Mouse (Mus musculus): ENCODE measurements around the gene Wdr90.
"Not testable (repeated sequence)": the region's sequence is repeated elsewhere in the genome, so short reads cannot be mapped to it uniquely, and the experiment has no call there.

Wdr90 gene

GRCm38 (mm10) chr17:25877741-25878610 lies 16.7 kb upstream of the Wdr90 start:
- DNase-seq (ENCODE audit: low read depth, low spot score) = no peak

DNA sequence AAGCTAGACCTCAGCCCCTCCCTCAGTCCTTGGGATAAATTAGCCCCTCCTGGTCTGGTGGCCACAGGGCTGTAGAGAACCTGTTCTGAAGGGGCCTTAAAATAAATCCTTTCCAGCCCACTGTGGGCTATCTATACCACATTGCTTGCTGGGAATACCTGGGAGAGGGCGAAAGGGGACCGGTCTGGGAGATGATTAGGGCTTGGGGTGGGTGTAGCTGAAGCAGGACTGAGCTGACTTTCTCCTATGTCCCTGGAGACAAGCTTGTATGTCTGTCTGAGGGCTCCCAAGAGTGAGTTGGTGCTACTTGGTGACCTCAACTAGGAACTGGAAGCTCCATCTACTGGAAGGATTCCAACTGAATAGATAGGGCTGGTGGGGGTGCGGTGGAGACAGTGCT lies 15.7 kb upstream of the Wdr90 start:
- DNase-seq (ENCODE audit: low read depth, low spot score) = no peak

DNA sequence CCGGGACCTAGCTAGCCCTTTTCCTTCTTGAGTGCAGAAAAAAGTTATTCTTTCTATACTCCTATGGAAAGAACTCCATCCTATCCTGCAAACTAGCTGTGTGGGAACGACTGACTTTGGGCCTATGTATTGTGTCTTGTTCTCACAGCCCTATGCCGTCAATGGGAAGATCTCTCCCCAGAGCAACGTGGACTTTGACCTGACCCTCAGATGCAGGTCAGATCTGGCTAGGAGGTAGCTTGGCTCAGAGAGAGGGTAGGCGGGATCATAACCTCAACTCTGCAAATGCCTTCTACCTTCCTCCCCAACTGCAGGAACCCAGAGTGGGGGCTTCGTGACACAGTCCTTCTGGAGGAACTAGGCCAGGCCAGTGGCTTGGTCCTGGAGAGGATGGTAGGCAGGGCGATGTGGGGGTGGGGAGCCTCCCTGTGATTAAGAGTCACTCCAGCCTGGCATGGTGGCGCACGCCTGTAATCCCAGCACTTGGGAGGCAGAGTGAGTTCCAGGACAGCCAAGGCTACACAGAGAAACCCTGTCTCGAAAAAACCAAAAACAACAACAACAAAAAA lies 15.1 kb upstream of the Wdr90 start:
- DNase-seq (ENCODE audit: low read depth, low spot score) = no peak

GRCm38 (mm10) chr17:25875171-25876136 lies 14.2 kb upstream of the Wdr90 start:
- DNase-seq (ENCODE audit: low read depth, low spot score) = peak; percentile 85

DNA sequence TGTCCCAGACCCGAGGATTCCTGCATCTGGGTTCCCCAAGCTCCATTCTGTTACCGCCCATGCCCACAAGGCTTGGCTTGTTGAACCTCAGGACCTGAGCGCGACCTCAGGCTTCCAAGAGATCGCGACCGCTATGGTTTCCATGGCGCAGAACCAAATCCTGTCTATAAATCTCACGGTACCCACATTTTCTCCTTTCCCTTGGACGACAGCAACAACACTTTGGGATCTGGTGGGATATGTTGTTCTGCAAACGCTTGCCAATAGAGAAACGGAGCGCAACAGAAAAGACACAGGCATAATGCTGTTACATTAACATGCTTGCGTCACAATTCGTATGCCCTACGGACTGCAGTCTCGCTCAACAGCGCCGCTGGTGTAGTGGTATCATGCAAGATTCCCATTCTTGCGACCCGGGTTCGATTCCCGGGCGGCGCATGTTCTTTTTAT lies 13.4 kb upstream of the Wdr90 start, which contains the start of gene Mettl26:
Gene Mettl26 (plus strand): TSS at position 354 of the 450 bp plus-strand sequence.
- peak; percentile 94 for DNase-seq (ENCODE audit: low read depth, low spot score)

DNA sequence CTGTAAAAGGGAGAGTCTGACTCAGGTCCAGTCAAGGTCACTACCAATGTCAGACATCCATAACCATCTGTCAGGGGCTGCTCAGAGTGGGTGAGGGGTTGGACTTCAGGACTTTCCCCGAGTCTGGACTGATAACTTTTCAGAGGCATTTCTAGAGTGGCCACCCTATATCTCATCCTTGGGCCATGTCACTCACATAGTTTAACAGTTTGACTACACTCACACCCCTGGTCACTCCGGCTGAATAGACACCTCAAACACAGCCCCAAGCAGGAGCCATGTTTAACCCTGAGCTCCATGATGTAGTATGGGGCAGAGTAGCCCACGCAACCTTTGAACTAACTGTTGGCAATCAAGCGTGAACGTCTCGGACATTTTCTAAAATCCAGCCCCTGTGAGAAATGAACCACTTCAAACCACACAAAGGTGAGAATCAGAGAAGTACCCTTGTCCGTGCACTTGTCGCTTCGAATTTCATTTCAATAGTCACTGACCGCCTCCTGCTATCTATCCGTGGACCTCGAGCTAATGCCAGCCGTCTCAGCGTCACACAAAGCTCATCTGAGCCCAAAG lies 12.9 kb upstream of the Wdr90 start:
- no peak for DNase-seq (ENCODE audit: low read depth, low spot score)

DNA sequence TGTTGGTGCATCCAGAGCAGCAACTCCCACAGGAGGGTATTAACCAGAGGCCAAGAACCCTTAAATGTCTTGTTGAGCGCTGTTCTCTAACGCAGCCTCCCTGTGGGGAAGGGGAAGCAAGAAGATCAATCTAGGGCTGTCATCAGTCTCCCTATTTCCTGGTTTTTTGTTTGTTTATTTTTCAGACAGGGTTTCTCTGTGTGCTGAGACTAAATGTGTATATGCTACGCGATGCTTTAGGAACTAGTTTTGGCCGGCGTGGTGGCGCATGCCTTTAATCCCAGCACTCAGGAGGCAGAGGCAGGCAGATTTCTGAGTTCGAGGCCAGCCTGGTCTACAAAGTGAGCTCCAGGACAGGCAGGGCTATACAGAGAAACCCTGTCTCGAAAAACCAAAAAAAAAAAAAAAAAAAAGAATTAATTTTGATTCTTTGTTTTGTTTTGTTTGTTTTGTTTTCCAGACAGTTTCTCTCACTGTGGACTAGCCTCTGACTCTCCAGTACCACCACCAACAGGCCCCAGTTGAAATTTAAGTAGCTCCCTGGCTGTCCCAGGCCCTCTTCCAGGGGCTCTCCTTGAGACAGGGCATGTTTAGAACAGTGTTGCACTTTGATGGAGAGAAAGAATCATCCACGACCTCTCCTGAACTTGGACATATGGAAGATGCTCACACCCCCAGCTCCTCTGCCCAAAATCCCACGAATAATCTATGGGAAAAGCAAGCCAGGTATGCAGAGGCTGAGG lies 12.3 kb upstream of the Wdr90 start:
- DNase-seq (ENCODE audit: low read depth, low spot score) = no peak

DNA sequence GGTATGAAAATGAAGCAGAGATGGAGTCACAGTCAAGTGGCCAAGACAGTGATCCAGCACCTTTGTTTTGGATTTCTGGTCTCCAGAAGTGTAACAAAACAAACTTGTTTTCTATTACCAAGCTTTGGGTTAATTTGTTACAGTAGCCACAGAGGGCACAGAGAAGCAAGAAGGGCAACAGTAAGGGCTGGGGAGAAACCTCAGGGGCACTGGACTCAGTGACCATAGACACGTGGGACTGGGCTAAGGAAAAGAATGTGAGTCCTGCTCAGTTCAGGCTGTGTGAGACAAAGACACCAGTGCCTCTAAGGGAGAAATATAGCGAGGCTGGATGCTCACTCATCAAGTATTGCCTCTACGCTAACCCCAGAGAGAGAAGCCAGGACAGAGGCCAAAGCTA lies 11.4 kb upstream of the Wdr90 start:
- no peak for DNase-seq (ENCODE audit: low read depth, low spot score)

DNA sequence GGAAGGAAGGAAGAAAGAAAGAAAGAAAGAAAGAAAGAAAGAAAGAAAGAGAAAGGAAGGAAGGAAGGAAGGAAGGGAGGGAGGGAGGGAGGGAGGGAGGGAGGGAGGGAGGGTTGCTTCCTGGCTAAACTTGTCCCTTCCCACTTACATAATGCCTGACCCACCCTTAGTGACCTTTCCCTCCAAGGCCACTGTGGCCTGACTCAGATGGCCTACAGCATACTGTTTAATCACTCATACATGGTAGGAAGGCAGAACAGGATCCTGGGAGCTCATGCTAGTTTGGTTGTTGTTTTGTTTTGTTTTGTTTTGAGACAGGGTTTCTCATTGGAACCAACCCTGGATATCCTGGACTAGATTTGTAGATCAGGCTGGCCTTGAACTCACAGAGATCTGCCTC lies 10.3 kb upstream of the Wdr90 start:
- not testable (repeated sequence) for DNase-seq (ENCODE audit: low read depth, low spot score)

- DNase-seq (ENCODE audit: low read depth, low spot score) = no peak
Measured at GRCm38 (mm10) chr17:25869954-25870353, 8.7 kb upstream of the Wdr90 start.

GRCm38 (mm10) chr17:25869498-25869897 lies 8.2 kb upstream of the Wdr90 start:
- DNase-seq (ENCODE audit: low read depth, low spot score) = no peak

- peak; percentile 66 for DNase-seq (ENCODE audit: low read depth, low spot score)
Measured at GRCm38 (mm10) chr17:25868601-25869191, 7.4 kb upstream of the Wdr90 start, which contains the start of gene Mcrip2. TSS of gene Mcrip2 (minus strand) at chr17:25868764.

- DNase-seq (ENCODE audit: low read depth, low spot score) = no peak
Measured at GRCm38 (mm10) chr17:25867836-25868600, 6.7 kb upstream of the Wdr90 start.

DNA sequence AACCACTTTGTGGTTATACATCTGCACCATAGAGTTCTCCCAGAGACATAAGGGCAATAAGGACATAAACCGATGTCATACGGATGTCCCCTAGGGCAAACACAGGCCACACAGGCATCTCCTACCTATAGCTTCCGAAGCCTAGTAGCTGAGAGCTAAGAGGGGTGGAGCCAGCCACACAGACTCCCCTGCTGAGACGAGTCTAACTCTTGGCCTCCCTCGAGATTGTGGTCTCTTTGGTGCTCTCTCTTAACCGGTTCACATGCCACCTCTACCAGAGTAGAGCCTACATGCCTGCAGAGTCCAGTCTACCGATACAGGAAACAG lies 6.2 kb upstream of the Wdr90 start:
- no peak for DNase-seq (ENCODE audit: low read depth, low spot score)

GRCm38 (mm10) chr17:25866172-25866571 lies 4.9 kb upstream of the Wdr90 start:
- no peak for DNase-seq (ENCODE audit: low read depth, low spot score)

DNA sequence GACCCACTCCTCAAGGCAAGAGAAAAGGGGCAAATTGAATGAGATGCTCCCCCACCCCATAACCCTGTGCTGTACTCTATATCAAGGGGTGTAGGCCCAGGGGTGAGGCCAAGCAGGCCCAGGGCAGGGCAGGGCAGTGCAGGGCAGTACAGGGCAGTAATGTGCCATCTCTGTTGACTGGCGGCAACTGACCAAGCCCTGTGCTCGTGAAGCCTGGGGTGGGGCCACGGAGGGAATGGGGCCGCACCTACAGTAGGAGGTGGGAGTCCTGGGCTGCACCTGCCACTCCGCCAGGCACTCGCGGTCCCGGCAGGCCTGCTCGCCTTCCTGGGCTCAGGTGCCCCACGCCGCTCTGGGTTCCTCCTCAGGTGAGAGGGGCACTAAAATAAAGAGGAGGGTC lies 4.0 kb upstream of the Wdr90 start:
- DNase-seq (ENCODE audit: low read depth, low spot score) = no peak

DNA sequence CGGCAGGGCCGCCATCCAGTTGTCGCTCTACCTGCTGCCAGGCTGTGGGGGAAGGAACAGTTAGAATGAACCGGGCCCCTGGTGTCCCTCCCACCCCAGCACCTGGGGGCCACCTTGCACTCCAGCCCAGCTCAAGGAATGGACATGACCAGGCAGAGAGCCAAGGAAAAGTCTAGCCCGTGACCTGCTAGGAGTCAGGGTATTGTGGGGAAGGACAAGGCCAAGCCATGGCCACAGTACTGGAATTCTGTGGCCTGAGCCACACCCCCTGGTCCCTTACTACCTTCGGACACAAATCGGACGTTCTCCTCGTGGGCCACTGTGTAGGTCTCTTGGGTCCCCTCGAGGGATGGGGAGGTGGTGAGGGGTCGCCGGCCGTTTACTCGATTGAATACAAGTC lies 3.0 kb upstream of the Wdr90 start:
- no peak for DNase-seq (ENCODE audit: low read depth, low spot score)

DNA sequence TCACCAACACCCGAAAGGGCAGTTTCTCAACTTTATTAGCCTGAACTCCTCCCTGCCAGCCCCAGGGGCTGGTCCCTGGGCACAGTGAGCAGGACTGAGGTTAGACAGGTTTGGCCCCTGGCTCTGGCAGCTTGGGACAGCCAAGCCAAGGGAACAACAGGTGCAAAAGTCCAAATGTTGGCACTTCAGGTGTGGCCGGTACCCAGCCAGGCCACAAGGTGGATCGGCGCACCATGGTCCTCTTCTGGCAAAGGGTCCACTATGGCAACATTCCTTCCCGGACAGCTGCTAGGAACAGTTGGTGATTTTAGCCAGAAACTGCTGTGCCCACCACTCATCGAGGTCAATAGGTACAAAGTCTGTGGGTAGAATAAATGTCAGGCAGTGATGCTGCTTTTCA lies 2.4 kb upstream of the Wdr90 start:
- no peak for DNase-seq (ENCODE audit: low read depth, low spot score)

GRCm38 (mm10) chr17:25861704-25862612 lies 657 bp upstream of the Wdr90 start:
- DNase-seq (ENCODE audit: low read depth, low spot score) = no peak

All from forelimb bud, embryonic 11.5 days (tissue).